Mouse (Mus musculus): ENCODE measurements around the gene Clk3. TPM values are rescaled to one million over a fixed set of nuclear protein-coding genes. Genes with fewer than 3 reads are reported as not detected.

The Clk3 gene
- polyA plus RNA-seq, 1 experiment from 2014 or later = 90.2 TPM

DNA sequence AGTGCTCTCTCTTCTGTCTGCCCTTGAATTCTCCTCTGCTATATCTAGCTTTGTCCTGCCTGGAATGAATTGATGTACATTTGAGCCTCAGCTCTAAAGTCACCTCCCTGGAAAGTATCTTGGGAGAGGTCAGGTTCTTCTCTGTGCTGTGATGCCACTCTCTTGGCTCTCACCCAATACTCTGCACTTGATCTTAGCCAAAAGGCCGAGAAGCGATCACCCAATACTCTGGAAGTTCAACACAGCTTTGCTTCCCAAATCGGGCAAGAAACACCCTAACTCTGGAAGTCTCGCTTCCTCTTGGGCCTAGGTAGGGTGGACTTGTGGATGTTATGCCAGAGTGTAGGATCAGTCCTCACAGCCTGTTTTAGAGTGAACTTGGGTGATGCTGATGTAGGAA is 1.6 kb upstream of the Clk3 start:
- no peaks in the 10 kb centered on the region for H3K36me3 ChIP-seq (replicated peaks)
- H3K4me3 ChIP-seq (replicated peaks) = no peak overlapping the region
- no peak for ATAC-seq (ENCODE audit: low FRiP score)
- H3K27me3 ChIP-seq = peaks cover 4% of the 10 kb centered on the region; the same call in 1 of the 2 replicates
- H3K27ac ChIP-seq = no peak overlapping the region
- H3K9me3 ChIP-seq = no peaks in the 10 kb centered on the region
- no peak overlapping the region for H3K9ac ChIP-seq
- peaks cover 31% of the 10 kb centered on the region for H3K4me1 ChIP-seq
- H3K4me2 ChIP-seq = no peak overlapping the region
- WGBS = 94% methylated on average over 4 of the region's 4 CpGs

DNA sequence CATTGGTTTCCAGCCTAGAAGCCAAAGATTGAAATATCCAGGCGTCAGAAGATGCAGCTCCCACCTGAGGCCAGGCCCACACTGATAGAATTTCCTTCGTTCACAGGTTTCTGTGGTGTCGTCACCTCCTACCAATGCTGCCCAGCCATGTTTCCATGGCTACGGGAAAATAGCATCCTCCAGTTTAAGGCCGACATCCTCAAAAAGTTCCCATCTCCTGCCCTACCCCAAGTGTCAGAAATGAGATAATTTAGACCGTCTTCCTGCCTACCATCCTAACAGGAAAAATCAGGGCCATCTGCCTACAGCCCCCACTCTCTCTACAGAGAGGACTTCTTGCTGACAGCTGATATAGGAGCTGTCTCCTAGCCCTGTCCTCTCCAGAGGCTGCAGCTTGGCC is 771 bp upstream of the Clk3 start:
- no peaks in the 10 kb centered on the region for H3K9me3 ChIP-seq
- no peak for ATAC-seq (ENCODE audit: low FRiP score)

DNA sequence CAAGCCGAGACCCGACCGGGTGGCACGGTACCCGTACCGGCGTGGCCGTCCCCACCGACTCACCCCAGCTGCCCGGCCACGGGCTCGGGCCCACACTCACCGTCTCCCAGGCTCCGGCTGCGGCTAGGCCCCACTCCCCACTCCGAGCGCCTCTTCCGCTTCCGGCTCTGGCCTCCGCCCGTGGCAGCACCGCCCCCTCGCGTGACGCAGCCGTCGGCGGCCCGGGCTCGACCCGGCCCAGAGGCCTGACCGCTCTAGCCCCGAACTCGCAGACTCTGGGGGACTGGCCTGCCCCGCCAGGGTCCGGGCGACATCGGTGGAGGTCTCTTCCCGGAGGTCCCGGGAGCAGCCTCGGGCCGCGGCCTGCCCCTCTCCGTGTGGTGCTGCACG is 691 bp downstream of the Clk3 start:
- Histone ChIP-seq H3K4me1 (peaks cover 38% of the 10 kb centered on the region), H3K27ac (peak overlapping the region; percentile 99), H3K9ac (peak overlapping the region; percentile 93), H3K4me3 (replicated peaks) (peak overlapping the region; percentile 78), H3K36me3 (replicated peaks) (peaks cover 18% of the 10 kb centered on the region), H3K27me3 (peaks cover 4% of the 10 kb centered on the region; the same call in 1 of the 2 replicates), H3K4me2 (peak overlapping the region; percentile 96), H3K9me3 (no peaks in the 10 kb centered on the region)
- 0% methylated on average over 38 of the region's 45 CpGs for WGBS
- ATAC-seq (ENCODE audit: low FRiP score) = peak; percentile 93

More for the DNA sequence above, 771 bp upstream of the Clk3 start:
- H3K27me3 ChIP-seq = peaks cover 4% of the 10 kb centered on the region; the same call in 1 of the 2 replicates
- 30% methylated on average over 6 of the region's 6 CpGs for WGBS
- peak overlapping the region; percentile 78 for H3K4me3 ChIP-seq (replicated peaks)
- peak overlapping the region; percentile 93 for H3K9ac ChIP-seq
- H3K4me1 ChIP-seq = peaks cover 38% of the 10 kb centered on the region
- H3K4me2 ChIP-seq = peak overlapping the region; percentile 96
- H3K27ac ChIP-seq = no peak overlapping the region; the same call in 1 of the 2 replicates
- H3K36me3 ChIP-seq (replicated peaks) = peaks cover 4% of the 10 kb centered on the region

DNA sequence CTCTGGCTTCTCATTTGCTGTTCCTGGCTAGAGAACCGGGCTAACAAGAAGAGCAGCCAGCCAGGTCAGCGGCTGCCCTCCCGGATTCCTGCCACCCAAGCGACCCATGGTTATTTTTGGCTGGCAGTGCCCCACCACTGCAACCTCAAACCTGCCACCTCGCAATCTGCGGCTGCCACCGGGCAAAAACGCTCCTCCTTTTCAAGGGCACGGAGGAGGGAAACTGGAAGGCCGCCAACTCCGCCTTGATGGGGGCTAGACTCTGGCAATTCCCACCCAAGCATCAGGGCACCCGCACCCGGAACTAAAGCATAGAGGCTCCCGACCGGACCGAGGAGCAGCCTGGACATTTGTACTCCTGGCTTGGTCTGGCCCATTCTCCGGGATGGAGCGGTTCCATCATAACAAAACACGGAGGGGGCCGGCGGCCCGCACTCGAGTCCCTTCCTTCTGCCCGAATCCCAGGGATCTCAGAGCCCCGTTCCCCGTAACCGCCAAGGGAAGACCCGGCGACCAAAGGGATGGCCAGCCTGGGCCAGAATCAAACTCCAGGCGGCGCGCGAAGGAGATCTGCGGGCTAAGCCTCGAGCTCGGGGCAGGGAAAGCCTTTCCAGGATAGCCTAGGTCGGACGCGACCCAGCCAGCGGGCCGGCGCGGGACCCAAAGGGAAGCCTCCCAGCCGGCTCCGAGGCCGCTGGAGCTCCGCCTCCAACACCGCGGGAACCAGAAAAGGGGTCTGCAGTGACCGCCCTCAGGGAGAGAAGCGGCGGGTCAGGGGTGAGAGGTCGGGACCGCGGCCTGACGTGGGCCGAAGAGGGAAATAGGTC is 1.3 kb downstream of the Clk3 start:
- under 1% methylated on average over 57 of the region's 57 CpGs for WGBS
- Histone ChIP-seq H3K4me2 (peak overlapping the region; percentile 96), H3K4me3 (replicated peaks) (peak overlapping the region; percentile 78), H3K27ac (peak overlapping the region; percentile 99), H3K27me3 (peaks cover 4% of the 10 kb centered on the region; the same call in 1 of the 2 replicates), H3K36me3 (replicated peaks) (peaks cover 24% of the 10 kb centered on the region), H3K9ac (peak overlapping the region; percentile 93), H3K9me3 (no peaks in the 10 kb centered on the region), H3K4me1 (peaks cover 38% of the 10 kb centered on the region)
- ATAC-seq (ENCODE audit: low FRiP score) = peak; percentile 67

DNA sequence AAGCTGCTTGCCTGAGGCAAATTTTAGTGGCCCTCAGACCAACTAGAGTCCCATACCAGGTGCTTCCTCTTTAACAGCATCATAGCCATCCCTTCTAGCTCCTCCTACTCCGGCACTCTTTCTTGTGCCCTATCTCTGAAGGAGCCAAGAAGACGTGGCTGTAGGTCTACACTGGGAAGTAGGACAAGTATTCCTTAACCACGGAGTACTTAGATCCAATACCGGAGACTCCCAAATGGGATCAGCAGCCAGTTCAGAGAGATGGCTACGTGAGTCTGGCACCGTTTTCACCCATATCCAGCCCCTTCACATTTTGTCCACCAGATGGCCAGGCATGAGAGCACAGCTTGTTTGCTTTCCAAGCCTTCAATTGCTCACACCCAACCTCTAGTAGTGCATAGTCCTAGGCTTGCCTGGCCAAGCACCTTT is 3.1 kb downstream of the Clk3 start:
- peak overlapping the region; percentile 96 for H3K4me2 ChIP-seq
- no peak overlapping the region for H3K27ac ChIP-seq
- H3K36me3 ChIP-seq (replicated peaks) = peaks cover 42% of the 10 kb centered on the region
- no peaks in the 10 kb centered on the region for H3K9me3 ChIP-seq
- H3K27me3 ChIP-seq = 0 out of 2 replicates have a peak, but pooled peaks cover 4% of the 10 kb centered on the region
- WGBS = 63% methylated on average over 6 of the region's 6 CpGs
- peaks cover 38% of the 10 kb centered on the region for H3K4me1 ChIP-seq
- H3K9ac ChIP-seq = 0 out of 2 replicates have a peak overlapping the region, but pooled peaks have one; percentile 93
- ATAC-seq (ENCODE audit: low FRiP score) = no peak
- H3K4me3 ChIP-seq (replicated peaks) = no peak overlapping the region

DNA sequence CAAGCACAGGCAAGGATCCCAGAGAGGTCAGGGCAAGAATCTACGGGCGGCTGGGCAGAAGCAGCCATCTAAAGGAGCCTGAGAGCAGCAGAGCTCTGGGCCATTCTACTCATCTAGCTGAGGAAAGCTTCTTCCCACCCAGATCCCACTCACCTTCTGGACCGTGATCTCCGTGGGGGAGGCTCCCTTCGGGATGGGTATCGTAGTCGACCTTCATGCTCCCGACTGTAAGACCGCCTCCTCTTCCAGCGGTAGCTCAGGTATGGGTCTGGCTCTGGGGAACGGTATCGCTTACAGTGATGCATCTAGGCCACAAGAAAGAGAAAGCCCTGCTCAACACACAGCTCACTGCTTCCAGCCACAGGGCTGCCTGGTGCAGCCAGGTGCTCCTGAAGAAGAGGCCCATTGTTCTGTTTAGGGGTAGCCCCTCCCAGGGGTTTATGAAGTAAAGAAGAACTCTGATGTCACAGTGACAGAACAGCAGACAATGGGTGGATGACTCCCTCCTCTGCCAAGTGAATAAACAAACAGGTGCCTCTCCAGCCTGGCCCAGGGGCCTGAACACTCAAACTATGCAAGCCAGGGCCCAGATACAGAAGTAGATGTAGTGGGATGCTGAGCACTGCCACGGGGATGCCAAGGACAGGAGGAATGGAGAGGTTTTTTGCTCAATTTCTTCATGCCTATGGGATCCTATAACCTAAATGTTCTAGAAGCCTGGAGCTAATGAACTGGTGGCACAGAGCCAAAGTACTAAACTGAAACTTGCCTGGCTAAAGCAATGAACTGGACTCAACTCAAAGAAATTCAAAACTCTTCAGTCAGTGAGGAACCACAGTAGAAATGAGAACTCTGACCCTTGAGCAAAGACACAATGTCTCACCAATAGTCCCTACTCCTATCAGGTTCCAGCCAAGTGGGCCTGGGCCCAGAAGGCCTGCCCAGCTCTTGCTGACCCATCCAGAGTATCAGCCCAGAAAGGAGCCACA is 3.8 kb downstream of the Clk3 start:
- Histone ChIP-seq H3K9ac (no peak overlapping the region), H3K4me3 (replicated peaks) (no peak overlapping the region), H3K27ac (no peak overlapping the region), H3K4me2 (peak overlapping the region; percentile 96), H3K9me3 (no peaks in the 10 kb centered on the region), H3K36me3 (replicated peaks) (peaks cover 50% of the 10 kb centered on the region), H3K4me1 (peaks cover 38% of the 10 kb centered on the region), H3K27me3 (no peaks in the 10 kb centered on the region)
- 92% methylated on average over 13 of the region's 13 CpGs for WGBS
- ATAC-seq (ENCODE audit: low FRiP score) = no peak

DNA sequence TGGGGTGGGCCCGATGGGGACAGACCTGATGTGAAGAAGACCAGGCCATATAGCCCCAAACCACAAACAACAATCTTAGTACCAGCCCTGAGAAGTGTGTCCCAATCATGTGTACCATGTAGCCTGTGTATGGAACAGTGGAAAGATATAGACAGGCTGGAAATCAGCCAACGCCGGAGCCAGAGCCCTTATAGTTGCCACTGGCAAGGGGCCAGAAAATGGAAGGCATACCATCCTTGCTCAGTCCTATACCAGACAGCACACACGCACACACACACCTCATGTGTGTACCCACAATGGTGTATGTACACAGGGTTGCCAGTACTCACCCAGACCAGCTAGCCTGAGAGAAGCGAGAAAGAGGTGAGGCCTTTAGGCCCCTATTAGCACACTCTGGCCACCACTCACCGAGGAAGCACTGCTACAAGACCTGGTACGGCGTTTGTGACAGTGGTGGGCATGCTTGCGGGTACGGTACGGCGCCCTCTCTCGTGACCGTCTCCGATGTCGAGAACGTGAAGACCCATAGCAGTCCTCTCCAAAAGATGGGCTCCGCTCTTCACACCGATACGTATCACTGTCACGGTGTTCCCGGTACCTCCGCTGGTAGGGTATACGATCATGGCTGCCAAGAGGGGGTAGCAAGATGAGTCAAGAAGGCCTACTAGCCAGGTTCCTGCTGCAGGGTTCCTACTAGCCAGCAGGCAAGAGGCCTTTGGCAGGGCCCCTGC is 5.1 kb downstream of the Clk3 start:
- no peak overlapping the region for H3K27ac ChIP-seq
- H3K4me1 ChIP-seq = peaks cover 28% of the 10 kb centered on the region
- no peak overlapping the region for H3K4me3 ChIP-seq (replicated peaks)
- peaks cover 57% of the 10 kb centered on the region for H3K36me3 ChIP-seq (replicated peaks)
- H3K27me3 ChIP-seq = no peaks in the 10 kb centered on the region
- H3K4me2 ChIP-seq = no peak overlapping the region
- WGBS = 96% methylated on average over 24 of the region's 24 CpGs
- no peaks in the 10 kb centered on the region for H3K9me3 ChIP-seq
- ATAC-seq (ENCODE audit: low FRiP score) = no peak
- no peak overlapping the region for H3K9ac ChIP-seq

DNA sequence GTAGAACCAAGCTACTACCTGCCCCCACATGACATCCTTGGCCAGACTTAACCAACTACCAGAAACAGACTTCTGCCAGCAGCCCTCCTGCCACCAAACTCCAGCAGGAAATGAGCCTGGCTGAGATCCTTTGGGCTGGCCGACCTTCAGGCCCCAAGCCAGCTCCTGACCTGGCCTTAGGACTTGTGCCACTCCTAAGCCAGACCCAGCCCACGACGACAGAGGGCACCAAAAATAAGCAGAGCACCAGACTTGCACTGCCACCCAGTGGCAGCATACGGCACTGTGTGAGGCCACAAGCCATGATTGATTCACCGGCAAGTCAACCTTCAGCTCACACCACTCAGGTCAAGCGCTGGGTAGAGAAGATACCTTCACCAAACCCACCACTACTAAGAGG is 6.4 kb downstream of the Clk3 start:
- ATAC-seq (ENCODE audit: low FRiP score) = no peak
- no peaks in the 10 kb centered on the region for H3K9me3 ChIP-seq
- 27% methylated on average over 6 of the region's 6 CpGs for WGBS
- H3K9ac ChIP-seq = no peak overlapping the region
- H3K4me3 ChIP-seq (replicated peaks) = no peak overlapping the region
- no peak overlapping the region for H3K27ac ChIP-seq
- H3K27me3 ChIP-seq = no peaks in the 10 kb centered on the region
- H3K4me1 ChIP-seq = peaks cover 27% of the 10 kb centered on the region
- H3K4me2 ChIP-seq = no peak overlapping the region
- peaks cover 70% of the 10 kb centered on the region for H3K36me3 ChIP-seq (replicated peaks)

DNA sequence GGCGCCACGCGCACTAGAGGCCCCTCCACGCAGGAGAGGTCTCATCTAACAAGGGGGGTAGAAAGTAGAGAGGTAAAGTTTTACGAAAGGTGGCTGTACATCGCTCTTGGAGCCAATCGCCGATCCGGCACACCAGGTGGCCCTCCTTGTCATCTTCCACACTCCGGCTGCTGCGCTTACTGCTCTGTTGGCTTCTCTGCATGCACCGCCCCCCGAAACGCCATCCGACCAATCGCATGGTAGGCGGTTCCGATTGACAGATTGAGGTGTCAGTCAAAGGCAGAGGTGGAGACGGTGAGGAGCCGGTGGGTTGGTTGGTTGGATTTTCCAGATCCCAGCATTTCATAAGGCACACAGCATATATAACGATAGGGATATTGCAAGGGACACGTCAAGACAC is 7.1 kb downstream of the Clk3 start:
- no peak overlapping the region for H3K4me3 ChIP-seq (replicated peaks)
- no peak for ATAC-seq (ENCODE audit: low FRiP score)
- H3K27ac ChIP-seq = no peak overlapping the region
- H3K36me3 ChIP-seq (replicated peaks) = peaks cover 77% of the 10 kb centered on the region
- H3K9ac ChIP-seq = no peak overlapping the region
- 88% methylated on average over 22 of the region's 22 CpGs for WGBS
- H3K9me3 ChIP-seq = no peaks in the 10 kb centered on the region
- no peaks in the 10 kb centered on the region for H3K27me3 ChIP-seq
- peaks cover 20% of the 10 kb centered on the region for H3K4me1 ChIP-seq
- no peak overlapping the region for H3K4me2 ChIP-seq

DNA sequence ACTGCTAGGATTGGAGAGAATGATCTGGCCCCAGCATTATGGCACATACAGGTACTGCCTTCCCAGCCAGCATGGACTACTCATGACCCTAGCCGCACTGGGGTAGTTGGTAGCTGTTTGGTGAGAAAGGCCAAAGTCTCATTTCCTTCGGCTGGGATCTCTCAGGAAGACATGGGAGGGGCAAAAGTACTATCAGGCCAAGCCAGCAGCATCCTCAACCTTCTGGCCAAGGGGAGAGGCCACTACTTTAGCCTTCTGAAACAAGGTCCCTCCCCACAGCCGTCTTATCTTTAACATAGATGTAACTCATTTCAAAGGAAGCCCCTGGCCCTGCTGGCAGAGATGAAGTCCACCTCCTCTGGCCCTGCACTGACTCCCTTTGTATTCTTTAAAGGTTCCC is 8.1 kb downstream of the Clk3 start:
- no peak overlapping the region for H3K4me3 ChIP-seq (replicated peaks)
- 90% methylated on average over 3 of the region's 3 CpGs for WGBS
- no peak overlapping the region for H3K27ac ChIP-seq
- ATAC-seq (ENCODE audit: low FRiP score) = no peak
- H3K9me3 ChIP-seq = no peaks in the 10 kb centered on the region
- peaks cover 10% of the 10 kb centered on the region for H3K4me1 ChIP-seq
- H3K4me2 ChIP-seq = no peak overlapping the region
- H3K27me3 ChIP-seq = no peaks in the 10 kb centered on the region
- no peak overlapping the region for H3K9ac ChIP-seq
- H3K36me3 ChIP-seq (replicated peaks) = peaks cover 87% of the 10 kb centered on the region

DNA sequence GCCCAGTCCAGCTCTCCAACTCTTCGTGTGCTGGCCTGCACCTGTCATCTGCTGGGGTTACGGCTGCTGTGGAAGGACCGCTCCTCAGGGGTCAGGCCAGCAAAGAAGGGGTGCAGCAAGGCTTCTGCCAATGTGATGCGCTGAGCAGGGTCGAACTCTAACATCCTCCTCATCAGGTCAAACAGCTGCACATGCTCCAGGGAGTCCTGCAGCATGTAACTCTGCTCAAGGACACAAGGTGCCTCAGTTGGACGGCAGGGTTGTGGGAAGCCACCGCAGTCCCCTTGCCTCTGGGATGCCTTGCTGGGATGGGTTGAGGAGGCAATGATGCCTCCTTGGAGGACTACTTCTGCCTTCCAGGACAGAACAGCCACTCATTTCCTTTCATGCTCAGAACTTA is 14.8 kb downstream of the Clk3 start:
- Histone ChIP-seq H3K4me3 (replicated peaks) (no peak overlapping the region), H3K4me2 (no peak overlapping the region), H3K4me1 (no peaks in the 10 kb centered on the region), H3K9me3 (no peaks in the 10 kb centered on the region), H3K9ac (no peak overlapping the region), H3K27ac (no peak overlapping the region), H3K27me3 (no peaks in the 10 kb centered on the region), H3K36me3 (replicated peaks) (peaks cover 99% of the 10 kb centered on the region)
- ATAC-seq (ENCODE audit: low FRiP score) = no peak
- 94% methylated on average over 7 of the region's 7 CpGs for WGBS
